Mouse (Mus musculus) thymus, adult 2 months (tissue): ENCODE data around the gene Sh2b2. TPM values are rescaled to one million over a fixed set of nuclear protein-coding genes. Genes with fewer than 3 reads are reported as not detected.
"Not testable (repeated sequence)": the region's sequence is repeated elsewhere in the genome, so short reads cannot be mapped to it uniquely, and the experiment has no call there.

Experiments used
- DNase-seq: peaks from one replicate; pipeline ENCODE4 v3.0.0; 2021
- H3K27ac ChIP-seq: fragments of 200-500 bp; 2 replicates; pipeline ENCODE4 v1.5.1; 2012; ENCODE audit warnings: low read length, control low read depth; ENCODE audit not compliant: control insufficient read depth, insufficient read depth
- H3K27me3 ChIP-seq: fragments of 200-500 bp; 2 replicates; pipeline ENCODE4 v1.6.1; 2012; ENCODE audit warnings: mild to moderate bottlenecking, low read length, moderate library complexity, mixed read lengths; ENCODE audit not compliant: control insufficient read depth, insufficient read depth
- H3K36me3 ChIP-seq: fragments of 200-500 bp; 2 replicates; pipeline ENCODE4 v1.6.1; 2012; ENCODE audit warnings: mild to moderate bottlenecking, low read length, moderate library complexity; ENCODE audit not compliant: control insufficient read depth, insufficient read depth
- H3K4me1 ChIP-seq: fragments of 200-500 bp; replicated peaks from 2 replicates; pipeline ENCODE4 v1.6.1; 2012; ENCODE audit warnings: low read length; ENCODE audit not compliant: control insufficient read depth, insufficient read depth
- H3K4me3 ChIP-seq: fragments of 200-500 bp; 2 replicates; pipeline ENCODE4 v1.5.1; 2012; ENCODE audit warnings: mild to moderate bottlenecking, low read length, control low read depth, moderate library complexity; ENCODE audit not compliant: control insufficient read depth, insufficient read depth
- CTCF ChIP-seq: fragments of 200-500 bp; IDR thresholded peaks from 2 replicates; pipeline ENCODE4 v1.5.1; 2012; ENCODE audit warnings: mild to moderate bottlenecking, control low read depth, low read length, moderate library complexity, borderline replicate concordance; ENCODE audit not compliant: control insufficient read depth, poor library complexity, insufficient read depth; ENCODE audit errors: extremely low read depth
- POLR2A ChIP-seq: fragments of 200-500 bp; IDR thresholded peaks from 2 replicates; pipeline ENCODE4 v1.6.1; 2012; ENCODE audit warnings: mild to moderate bottlenecking, low read length, control low read depth, moderate library complexity; ENCODE audit not compliant: control insufficient read depth, poor library complexity, insufficient read depth; ENCODE audit errors: extremely low read depth
- WGBS: fragments of 180-500 bp; shearing (Covaris S2); methylation state at CpG from one replicate; pipeline ENCODE4 v1.1.7; 2018; 5-methylcytosine and 5-hydroxymethylcytosine counted together
- polyA plus RNA-seq: library from polyadenylated mRNA; depleted of rRNA; stranded (reverse); fragments of >200 nt; gene quantifications from 2 replicates; pipeline ENCODE4 v1.2.3, GENCODE M21; 2012

Gene Sh2b2
- polyA plus RNA-seq, 1 experiment, result 16.1 TPM

GRCm38 (mm10) chr5:136213716-136214115, 32.6 kb downstream of the Sh2b2 start:
- Histone ChIP-seq H3K27ac (no peak overlapping the region), H3K36me3 (no peaks in the 10 kb centered on the region), H3K27me3 (no peaks in the 10 kb centered on the region), H3K4me1 (no peaks in the 10 kb centered on the region), H3K4me3 (no peak overlapping the region)
- 88% methylated on average over 5 of the region's 5 CpGs for WGBS
- TF ChIP-seq CTCF (no peak), POLR2A (no peak)
- DNase-seq, result no peak

GRCm38 (mm10) chr5:136212716-136213115, 33.6 kb downstream of the Sh2b2 start:
- H3K27ac ChIP-seq, result no peak overlapping the region
- TF ChIP-seq CTCF, result no peak
- TF ChIP-seq POLR2A, result no peak
- H3K36me3 ChIP-seq, result no peaks in the 10 kb centered on the region
- 97% methylated on average over 11 of the region's 11 CpGs for WGBS
- no peak overlapping the region for H3K4me3 ChIP-seq
- no peaks in the 10 kb centered on the region for H3K4me1 ChIP-seq
- no peak for DNase-seq
- H3K27me3 ChIP-seq, result no peaks in the 10 kb centered on the region

DNA sequence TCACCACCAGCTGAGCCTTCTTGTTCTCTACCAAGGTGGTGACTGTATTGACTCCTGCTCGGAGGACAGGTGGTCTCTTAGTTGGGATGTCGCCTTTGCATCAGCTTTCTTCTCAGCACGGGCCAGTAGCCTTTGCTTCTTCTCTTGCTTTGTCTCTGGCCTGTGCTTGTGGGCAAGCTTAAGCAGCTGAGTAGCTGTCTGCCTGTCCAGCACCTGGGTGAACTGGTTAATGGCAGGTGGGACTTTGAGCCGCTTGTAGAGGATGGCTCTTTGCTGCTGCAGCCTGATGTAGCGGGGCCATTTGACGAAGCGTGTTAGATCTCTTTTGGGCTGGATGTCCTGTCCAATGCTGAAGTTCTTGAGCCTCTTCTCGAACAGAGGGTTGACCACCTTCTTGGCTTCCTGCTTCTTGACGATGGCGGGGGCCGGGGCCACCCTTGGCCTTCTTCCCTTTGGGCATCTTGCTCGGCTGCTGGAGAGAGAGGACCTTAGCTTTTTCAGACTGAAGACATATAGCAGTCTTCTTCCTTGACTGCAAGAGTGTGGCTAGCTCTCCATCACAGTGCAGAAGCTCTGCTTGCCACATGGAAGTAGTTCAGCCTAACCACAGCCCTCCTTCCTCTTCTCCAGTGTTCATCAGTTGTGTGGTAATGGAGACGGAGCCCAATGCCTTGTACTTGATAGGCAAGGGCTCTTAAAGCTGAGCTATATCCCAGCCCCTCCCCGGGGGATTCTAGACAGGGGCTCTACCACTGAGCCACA, 34.8 kb downstream of the Sh2b2 start:
- 71% methylated on average over 14 of the region's 14 CpGs for WGBS
- not testable (repeated sequence) for H3K4me3 ChIP-seq, DNase-seq, H3K27me3 ChIP-seq, H3K36me3 ChIP-seq, H3K4me1 ChIP-seq, H3K27ac ChIP-seq

DNA sequence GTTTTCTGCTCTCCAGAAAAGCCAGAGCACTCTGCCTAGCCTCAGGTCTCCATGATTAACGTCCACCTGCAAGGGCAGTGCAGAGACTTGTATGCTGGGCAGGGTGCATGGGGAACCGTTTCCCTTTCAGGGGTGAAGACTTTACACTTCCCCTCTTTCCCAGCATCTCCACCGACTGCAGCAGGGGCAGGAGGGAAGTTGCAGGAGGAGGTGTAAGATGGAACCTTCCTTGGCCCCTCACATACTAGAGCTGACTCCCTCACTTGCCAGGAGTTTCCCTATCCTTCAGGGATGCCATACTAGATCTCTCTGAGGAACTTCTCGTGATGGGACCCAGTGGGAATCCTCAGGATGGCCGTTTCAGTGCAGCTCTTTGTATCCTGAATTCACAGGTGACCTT, 35.8 kb downstream of the Sh2b2 start:
- 47% methylated on average over 5 of the region's 5 CpGs for WGBS
- H3K27ac ChIP-seq, result no peak overlapping the region

GRCm38 (mm10) chr5:136201832-136202231, 44.5 kb downstream of the Sh2b2 start:
- Histone ChIP-seq H3K36me3 (no peaks in the 10 kb centered on the region), H3K4me3 (no peak overlapping the region), H3K27ac (no peak overlapping the region), H3K4me1 (peaks cover 6% of the 10 kb centered on the region), H3K27me3 (no peaks in the 10 kb centered on the region)
- DNase-seq, result peak; percentile 44
- WGBS, result 40% methylated on average over 7 of the region's 7 CpGs
- TF ChIP-seq POLR2A, result no peak
- TF ChIP-seq CTCF, result peak; percentile 72; the same call in 1 of the 2 replicates

More for the DNA sequence above, 35.8 kb downstream of the Sh2b2 start:
- H3K27me3 ChIP-seq, result no peaks in the 10 kb centered on the region
- H3K36me3 ChIP-seq, result no peaks in the 10 kb centered on the region
- H3K4me1 ChIP-seq, result no peaks in the 10 kb centered on the region
- no peak overlapping the region for H3K4me3 ChIP-seq
- no peak for DNase-seq
- TF ChIP-seq CTCF (no peak), POLR2A (no peak)

GRCm38 (mm10) chr5:136199526-136199925, 46.8 kb downstream of the Sh2b2 start:
- DNase-seq, result no peak
- 49% methylated on average over 11 of the region's 11 CpGs for WGBS
- Histone ChIP-seq H3K27me3 (no peaks in the 10 kb centered on the region), H3K4me3 (no peak overlapping the region), H3K27ac (no peak overlapping the region), H3K4me1 (peaks cover 6% of the 10 kb centered on the region), H3K36me3 (peaks cover 12% of the 10 kb centered on the region)
- TF ChIP-seq CTCF (no peak), POLR2A (no peak)
